Mouse (Mus musculus) heart, embryonic 10.5 days (tissue): ENCODE results near the gene Pou2af1. TPM values are rescaled to one million over a fixed set of nuclear protein-coding genes. Genes with fewer than 3 reads are reported as not detected.

Experiments used
- polyA plus RNA-seq: library from polyadenylated mRNA; unstranded; fragments of >200 nt; fragmentation: Nextera tagmentation; extraction: Ambion mirVana; gene quantifications from 2 replicates; pipeline ENCODE4 v1.2.1, GENCODE M21; 2016

Pou2af1 gene
- polyA plus RNA-seq, 1 experiment from 2014 or later = 0.08 TPM

Other genes with a start within 250 kb of the Pou2af1 start
- 13.9 and 14.2 TPM in 2 replicates for gene Sik2, start 204.6 kb upstream of the Pou2af1 start, polyA plus RNA-seq
- gene Btg4, start 152.8 kb upstream of the Pou2af1 start, polyA plus RNA-seq = not detected in 2 replicates
- 4.6 and 5.2 TPM in 2 replicates for gene Layn, start 136.6 kb upstream of the Pou2af1 start, polyA plus RNA-seq
- not detected in 2 replicates for gene 4833427G06Rik, start 111.6 kb upstream of the Pou2af1 start, polyA plus RNA-seq
- gene Gm32742, start 48.2 kb upstream of the Pou2af1 start, polyA plus RNA-seq = not detected in 2 replicates
- gene Colca2, start 64.9 kb downstream of the Pou2af1 start, polyA plus RNA-seq = 3.7 and 4.1 TPM in 2 replicates
- gene 1810046K07Rik, start 115.2 kb downstream of the Pou2af1 start, polyA plus RNA-seq = not detected in 2 replicates